Mouse (Mus musculus): Measurements from ENCODE around the gene Slc25a20. TPM values are rescaled to one million over a fixed set of nuclear protein-coding genes. Genes with fewer than 3 reads are reported as not detected.

The Slc25a20 gene
- polyA plus RNA-seq, 1 experiment from 2014 or later = 61.7 TPM

GRCm38 (mm10) chr9:108693946-108694345 lies 32.1 kb downstream of the Slc25a20 start:
- peak overlapping the region; percentile 84 for H3K4me2 ChIP-seq (replicated peaks; ENCODE audit: low read depth, low read length)
- no peaks in the 10 kb centered on the region for H3K9me3 ChIP-seq (ENCODE audit: low read length)
- no peak overlapping the region for H3K27ac ChIP-seq (ENCODE audit: low read length)
- H3K36me3 ChIP-seq (ENCODE audit: insufficient read depth, low read length) = 0 out of 2 replicates have a peak, but pooled peaks cover 2% of the 10 kb centered on the region
- H3K27me3 ChIP-seq (ENCODE audit: insufficient read depth, low read length) = no peaks in the 10 kb centered on the region
- H3K4me1 ChIP-seq (ENCODE audit: insufficient read depth, low read length) = peaks cover 14% of the 10 kb centered on the region
- 52% methylated on average over 4 of the region's 4 CpGs for WGBS
- no peak for ATAC-seq (ENCODE audit: low FRiP score, low TSS enrichment)
- no peak overlapping the region for H3K4me3 ChIP-seq (ENCODE audit: low read length)
- H3K9ac ChIP-seq (replicated peaks; ENCODE audit: low read length) = no peak overlapping the region

DNA sequence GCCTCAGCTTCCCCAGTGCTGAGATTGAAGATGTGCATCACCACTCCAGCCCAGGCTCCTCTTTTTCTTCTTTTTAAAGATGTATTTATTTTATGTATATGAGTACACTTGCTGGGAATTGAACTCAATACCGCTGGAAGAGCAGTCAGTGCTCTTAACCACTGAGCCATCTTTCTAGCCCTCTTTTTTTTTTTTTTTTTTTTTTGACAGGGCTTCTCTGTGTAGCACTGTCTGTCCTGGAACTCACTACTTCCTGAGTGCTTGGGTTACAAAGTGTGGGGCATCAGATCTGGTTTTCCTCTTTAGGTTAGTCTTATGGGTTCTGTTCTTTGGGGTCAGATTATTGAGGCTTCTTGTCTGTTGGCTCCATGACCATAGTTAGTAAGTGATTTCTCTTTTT lies 32.6 kb downstream of the Slc25a20 start:
- Histone ChIP-seq H3K27me3 (ENCODE audit: insufficient read depth, low read length) (no peaks in the 10 kb centered on the region), H3K9ac (replicated peaks; ENCODE audit: low read length) (no peak overlapping the region), H3K4me1 (ENCODE audit: insufficient read depth, low read length) (peaks cover 14% of the 10 kb centered on the region), H3K36me3 (ENCODE audit: insufficient read depth, low read length) (0 out of 2 replicates have a peak, but pooled peaks cover 2% of the 10 kb centered on the region), H3K4me3 (ENCODE audit: low read length) (no peak overlapping the region), H3K4me2 (replicated peaks; ENCODE audit: low read depth, low read length) (peak overlapping the region; percentile 84; the same call in 1 of the 2 replicates), H3K27ac (ENCODE audit: low read length) (no peak overlapping the region), H3K9me3 (ENCODE audit: low read length) (no peaks in the 10 kb centered on the region)
- WGBS = 75% methylated on average over 1 of the region's 1 CpGs
- no peak for ATAC-seq (ENCODE audit: low FRiP score, low TSS enrichment)

DNA sequence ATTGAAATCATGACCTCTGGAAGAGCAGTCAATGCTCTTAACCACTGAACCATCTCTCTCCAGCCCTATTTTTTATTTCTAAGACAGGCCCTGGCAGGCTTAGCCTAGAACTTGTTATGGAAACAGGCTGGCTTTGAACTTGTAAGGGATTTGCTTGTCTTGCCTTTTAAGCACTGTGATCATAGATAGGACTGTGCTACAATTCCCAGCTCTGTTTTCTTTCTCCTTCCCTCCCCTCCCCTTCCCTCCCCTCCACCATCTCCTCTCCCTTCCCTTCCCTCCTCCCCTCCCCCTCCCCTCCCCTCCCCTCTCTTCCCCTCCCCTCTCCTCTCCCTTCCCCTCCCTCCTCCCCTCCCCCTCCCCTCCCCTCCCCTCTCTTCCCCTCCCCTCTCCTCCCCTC lies 40.6 kb downstream of the Slc25a20 start:
- no peaks in the 10 kb centered on the region for H3K9me3 ChIP-seq (ENCODE audit: low read length)
- H3K27ac ChIP-seq (ENCODE audit: low read length) = no peak overlapping the region
- H3K4me3 ChIP-seq (ENCODE audit: low read length) = no peak overlapping the region
- H3K4me2 ChIP-seq (replicated peaks; ENCODE audit: low read depth, low read length) = no peak overlapping the region
- no peaks in the 10 kb centered on the region for H3K27me3 ChIP-seq (ENCODE audit: insufficient read depth, low read length)
- ATAC-seq (ENCODE audit: low FRiP score, low TSS enrichment) = no peak
- no peaks in the 10 kb centered on the region for H3K36me3 ChIP-seq (ENCODE audit: insufficient read depth, low read length)
- H3K9ac ChIP-seq (replicated peaks; ENCODE audit: low read length) = no peak overlapping the region
- peaks cover 9% of the 10 kb centered on the region; the same call in 1 of the 2 replicates for H3K4me1 ChIP-seq (ENCODE audit: insufficient read depth, low read length)

DNA sequence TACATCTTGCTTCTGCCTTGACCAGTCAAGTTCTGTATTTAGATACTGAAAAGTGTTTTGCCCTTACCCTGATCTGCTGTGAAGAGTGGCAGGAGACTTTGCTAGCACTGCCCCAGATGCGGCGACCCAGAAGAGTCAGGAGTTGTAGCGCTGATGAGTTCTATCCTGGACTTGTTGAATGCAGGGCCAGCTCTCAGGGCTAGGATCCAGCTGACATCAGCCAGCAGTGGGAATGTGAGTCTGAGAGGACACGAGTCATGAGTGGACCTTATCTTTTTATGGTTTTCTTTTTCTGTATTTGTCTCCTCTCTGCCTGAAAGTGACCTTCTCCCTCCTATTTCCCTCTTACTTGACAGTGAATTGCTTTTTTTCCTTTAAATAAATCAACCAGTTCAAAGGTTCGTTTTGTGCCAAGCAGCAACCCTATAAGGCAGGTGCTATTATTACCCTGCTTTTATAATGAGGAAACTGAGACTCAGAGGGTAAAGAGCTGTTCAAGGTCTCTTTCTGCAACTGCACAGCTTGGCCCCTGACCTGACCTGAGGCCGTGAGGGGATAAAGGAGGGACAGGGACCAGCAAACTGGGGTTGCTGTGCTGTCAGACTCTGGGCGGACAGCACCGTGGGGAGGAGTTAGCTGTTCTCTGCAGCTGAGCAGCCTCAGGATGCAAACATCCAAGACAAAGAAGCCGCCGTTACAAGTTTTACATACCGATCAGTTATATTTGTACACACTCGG lies 41.7 kb downstream of the Slc25a20 start:
- H3K27ac ChIP-seq (ENCODE audit: low read length) = no peak overlapping the region

DNA sequence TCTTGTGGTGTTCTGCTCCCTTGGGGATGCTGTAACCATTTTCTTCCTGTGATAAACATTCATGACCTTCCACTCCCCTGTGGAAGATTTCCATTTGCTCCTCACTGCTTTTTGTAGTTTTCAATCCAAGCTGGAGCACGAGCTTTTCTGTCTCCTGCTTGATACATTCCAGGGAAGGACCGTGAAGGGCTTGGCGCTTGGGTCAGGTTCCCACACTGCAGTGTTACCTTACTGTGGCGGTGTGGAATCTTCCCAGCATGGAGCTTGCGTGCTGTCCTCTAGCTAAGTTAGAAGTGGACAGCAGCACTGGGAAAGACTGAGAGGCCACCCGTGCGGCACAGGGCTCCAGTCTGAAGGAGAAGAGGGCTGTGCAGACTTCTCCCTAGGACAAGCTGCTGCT lies 42.7 kb downstream of the Slc25a20 start:
- H3K4me2 ChIP-seq (replicated peaks; ENCODE audit: low read depth, low read length) = no peak overlapping the region
- ATAC-seq (ENCODE audit: low FRiP score, low TSS enrichment) = no peak
- 0 out of 2 replicates have a peak overlapping the region, but pooled peaks have one; percentile 29 for H3K27ac ChIP-seq (ENCODE audit: low read length)
- 0 out of 2 replicates have a peak overlapping the region, but pooled peaks have one; percentile 4 for H3K9ac ChIP-seq (replicated peaks; ENCODE audit: low read length)
- no peaks in the 10 kb centered on the region for H3K36me3 ChIP-seq (ENCODE audit: insufficient read depth, low read length)
- peaks cover 9% of the 10 kb centered on the region; the same call in 1 of the 2 replicates for H3K4me1 ChIP-seq (ENCODE audit: insufficient read depth, low read length)
- no peaks in the 10 kb centered on the region for H3K27me3 ChIP-seq (ENCODE audit: insufficient read depth, low read length)
- WGBS = 45% methylated on average over 7 of the region's 7 CpGs
- no peaks in the 10 kb centered on the region for H3K9me3 ChIP-seq (ENCODE audit: low read length)
- no peak overlapping the region for H3K4me3 ChIP-seq (ENCODE audit: low read length)

More for the DNA sequence above, 41.7 kb downstream of the Slc25a20 start:
- no peaks in the 10 kb centered on the region for H3K27me3 ChIP-seq (ENCODE audit: insufficient read depth, low read length)
- no peaks in the 10 kb centered on the region for H3K36me3 ChIP-seq (ENCODE audit: insufficient read depth, low read length)
- H3K4me1 ChIP-seq (ENCODE audit: insufficient read depth, low read length) = peaks cover 9% of the 10 kb centered on the region; the same call in 1 of the 2 replicates
- WGBS = 43% methylated on average over 12 of the region's 12 CpGs
- H3K9me3 ChIP-seq (ENCODE audit: low read length) = no peaks in the 10 kb centered on the region
- no peak for ATAC-seq (ENCODE audit: low FRiP score, low TSS enrichment)
- H3K4me2 ChIP-seq (replicated peaks; ENCODE audit: low read depth, low read length) = no peak overlapping the region
- no peak overlapping the region for H3K9ac ChIP-seq (replicated peaks; ENCODE audit: low read length)
- no peak overlapping the region for H3K4me3 ChIP-seq (ENCODE audit: low read length)

DNA sequence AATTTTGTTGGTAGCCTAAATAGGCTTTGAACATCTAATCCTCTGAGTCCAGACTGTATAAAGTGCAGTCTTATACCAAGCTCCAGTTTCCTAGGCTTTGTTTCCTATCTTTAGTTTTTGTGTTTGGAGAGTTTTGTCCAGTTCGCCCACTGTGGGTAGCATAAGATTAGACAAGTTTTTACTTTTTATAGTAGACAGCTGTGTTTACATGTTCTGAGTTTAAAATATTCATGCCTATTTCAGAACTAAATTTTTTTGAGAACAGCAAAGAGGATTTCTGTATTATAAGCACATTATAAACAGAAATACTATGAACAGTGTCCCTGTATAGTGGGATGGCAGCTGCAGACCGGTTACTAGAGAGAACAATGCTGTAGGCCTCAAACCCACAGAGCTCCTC lies 45.3 kb downstream of the Slc25a20 start:
- Histone ChIP-seq H3K36me3 (ENCODE audit: insufficient read depth, low read length) (no peaks in the 10 kb centered on the region), H3K4me1 (ENCODE audit: insufficient read depth, low read length) (peaks cover 9% of the 10 kb centered on the region; the same call in 1 of the 2 replicates), H3K27ac (ENCODE audit: low read length) (no peak overlapping the region), H3K4me3 (ENCODE audit: low read length) (no peak overlapping the region), H3K4me2 (replicated peaks; ENCODE audit: low read depth, low read length) (no peak overlapping the region), H3K9ac (replicated peaks; ENCODE audit: low read length) (no peak overlapping the region), H3K9me3 (ENCODE audit: low read length) (no peaks in the 10 kb centered on the region), H3K27me3 (ENCODE audit: insufficient read depth, low read length) (no peaks in the 10 kb centered on the region)
- 92% methylated on average over 2 of the region's 2 CpGs for WGBS
- no peak for ATAC-seq (ENCODE audit: low FRiP score, low TSS enrichment)

DNA sequence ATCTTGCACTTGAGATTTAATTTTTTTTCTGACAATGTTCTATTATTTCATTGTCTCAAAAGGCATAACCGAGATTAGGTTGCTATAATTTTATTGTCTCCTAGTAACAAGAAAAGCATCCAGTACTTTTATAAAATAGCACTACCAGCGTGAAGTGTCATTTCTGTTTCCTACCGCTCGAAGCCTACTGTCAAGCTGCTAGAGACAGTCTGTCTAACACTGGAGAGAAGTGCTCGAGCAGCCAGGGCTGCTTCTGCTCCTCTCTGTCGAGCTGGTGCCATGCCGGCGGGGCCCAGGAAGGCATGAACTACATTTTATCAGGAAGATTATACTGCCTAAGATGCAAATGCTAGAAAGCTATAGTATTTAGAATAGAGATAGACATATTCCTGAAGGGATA lies 46.9 kb downstream of the Slc25a20 start:
- WGBS = 92% methylated on average over 8 of the region's 8 CpGs
- no peak for ATAC-seq (ENCODE audit: low FRiP score, low TSS enrichment)
- no peak overlapping the region for H3K9ac ChIP-seq (replicated peaks; ENCODE audit: low read length)

GRCm38 (mm10) chr9:108710767-108711166 lies 48.9 kb downstream of the Slc25a20 start:
- H3K4me3 ChIP-seq (ENCODE audit: low read length) = no peak overlapping the region
- H3K9me3 ChIP-seq (ENCODE audit: low read length) = no peaks in the 10 kb centered on the region
- H3K9ac ChIP-seq (replicated peaks; ENCODE audit: low read length) = no peak overlapping the region
- H3K27ac ChIP-seq (ENCODE audit: low read length) = no peak overlapping the region
- H3K36me3 ChIP-seq (ENCODE audit: insufficient read depth, low read length) = no peaks in the 10 kb centered on the region
- H3K4me2 ChIP-seq (replicated peaks; ENCODE audit: low read depth, low read length) = no peak overlapping the region
- ATAC-seq (ENCODE audit: low FRiP score, low TSS enrichment) = no peak
- WGBS = 79% methylated on average over 7 of the region's 7 CpGs
- H3K4me1 ChIP-seq (ENCODE audit: insufficient read depth, low read length) = no peaks in the 10 kb centered on the region
- H3K27me3 ChIP-seq (ENCODE audit: insufficient read depth, low read length) = no peaks in the 10 kb centered on the region

More for the DNA sequence above, 46.9 kb downstream of the Slc25a20 start:
- no peak overlapping the region for H3K27ac ChIP-seq (ENCODE audit: low read length)
- H3K4me2 ChIP-seq (replicated peaks; ENCODE audit: low read depth, low read length) = no peak overlapping the region
- H3K4me1 ChIP-seq (ENCODE audit: insufficient read depth, low read length) = peaks cover 8% of the 10 kb centered on the region; the same call in 1 of the 2 replicates
- H3K9me3 ChIP-seq (ENCODE audit: low read length) = no peaks in the 10 kb centered on the region
- no peaks in the 10 kb centered on the region for H3K27me3 ChIP-seq (ENCODE audit: insufficient read depth, low read length)
- H3K36me3 ChIP-seq (ENCODE audit: insufficient read depth, low read length) = no peaks in the 10 kb centered on the region
- H3K4me3 ChIP-seq (ENCODE audit: low read length) = no peak overlapping the region

DNA sequence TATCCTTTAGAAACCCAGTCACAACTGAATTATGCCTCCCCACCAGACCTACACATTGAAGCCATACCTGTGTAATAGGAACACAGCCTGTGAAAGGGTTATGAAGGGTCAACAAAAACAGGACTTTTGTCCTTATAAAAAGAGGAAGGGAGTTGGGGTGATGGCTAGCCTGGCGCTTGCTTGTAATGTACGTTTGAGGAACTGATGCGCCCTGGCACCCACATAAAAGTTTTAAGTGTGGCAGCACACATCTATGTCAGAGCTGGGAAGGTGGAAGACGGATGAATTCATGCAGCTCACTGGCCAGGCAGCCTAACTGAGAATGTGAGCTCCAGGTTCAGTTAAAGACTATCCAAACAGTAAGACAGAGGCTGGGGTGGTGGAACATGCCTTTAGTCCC lies 54.3 kb downstream of the Slc25a20 start:
- Histone ChIP-seq H3K4me3 (ENCODE audit: low read length) (no peak overlapping the region), H3K4me2 (replicated peaks; ENCODE audit: low read depth, low read length) (no peak overlapping the region), H3K27me3 (ENCODE audit: insufficient read depth, low read length) (no peaks in the 10 kb centered on the region), H3K4me1 (ENCODE audit: insufficient read depth, low read length) (no peaks in the 10 kb centered on the region), H3K27ac (ENCODE audit: low read length) (no peak overlapping the region), H3K9me3 (ENCODE audit: low read length) (no peaks in the 10 kb centered on the region), H3K36me3 (ENCODE audit: insufficient read depth, low read length) (peaks cover 7% of the 10 kb centered on the region; the same call in 1 of the 2 replicates), H3K9ac (replicated peaks; ENCODE audit: low read length) (no peak overlapping the region)
- ATAC-seq (ENCODE audit: low FRiP score, low TSS enrichment) = no peak
- 83% methylated on average over 4 of the region's 4 CpGs for WGBS

GRCm38 (mm10) chr9:108723751-108724150 lies 61.9 kb downstream of the Slc25a20 start:
- H3K4me1 ChIP-seq (ENCODE audit: insufficient read depth, low read length) = no peaks in the 10 kb centered on the region
- H3K4me3 ChIP-seq (ENCODE audit: low read length) = no peak overlapping the region
- no peak overlapping the region for H3K9ac ChIP-seq (replicated peaks; ENCODE audit: low read length)
- WGBS = 55% methylated on average over 2 of the region's 2 CpGs
- H3K9me3 ChIP-seq (ENCODE audit: low read length) = no peaks in the 10 kb centered on the region
- no peaks in the 10 kb centered on the region for H3K27me3 ChIP-seq (ENCODE audit: insufficient read depth, low read length)
- H3K4me2 ChIP-seq (replicated peaks; ENCODE audit: low read depth, low read length) = no peak overlapping the region
- H3K36me3 ChIP-seq (ENCODE audit: insufficient read depth, low read length) = peaks cover 11% of the 10 kb centered on the region; the same call in 1 of the 2 replicates
- no peak overlapping the region for H3K27ac ChIP-seq (ENCODE audit: low read length)
- ATAC-seq (ENCODE audit: low FRiP score, low TSS enrichment) = no peak
